Comparison of ENCODE assay signal across 7 mouse cellular contexts in the genomic region with DNA sequence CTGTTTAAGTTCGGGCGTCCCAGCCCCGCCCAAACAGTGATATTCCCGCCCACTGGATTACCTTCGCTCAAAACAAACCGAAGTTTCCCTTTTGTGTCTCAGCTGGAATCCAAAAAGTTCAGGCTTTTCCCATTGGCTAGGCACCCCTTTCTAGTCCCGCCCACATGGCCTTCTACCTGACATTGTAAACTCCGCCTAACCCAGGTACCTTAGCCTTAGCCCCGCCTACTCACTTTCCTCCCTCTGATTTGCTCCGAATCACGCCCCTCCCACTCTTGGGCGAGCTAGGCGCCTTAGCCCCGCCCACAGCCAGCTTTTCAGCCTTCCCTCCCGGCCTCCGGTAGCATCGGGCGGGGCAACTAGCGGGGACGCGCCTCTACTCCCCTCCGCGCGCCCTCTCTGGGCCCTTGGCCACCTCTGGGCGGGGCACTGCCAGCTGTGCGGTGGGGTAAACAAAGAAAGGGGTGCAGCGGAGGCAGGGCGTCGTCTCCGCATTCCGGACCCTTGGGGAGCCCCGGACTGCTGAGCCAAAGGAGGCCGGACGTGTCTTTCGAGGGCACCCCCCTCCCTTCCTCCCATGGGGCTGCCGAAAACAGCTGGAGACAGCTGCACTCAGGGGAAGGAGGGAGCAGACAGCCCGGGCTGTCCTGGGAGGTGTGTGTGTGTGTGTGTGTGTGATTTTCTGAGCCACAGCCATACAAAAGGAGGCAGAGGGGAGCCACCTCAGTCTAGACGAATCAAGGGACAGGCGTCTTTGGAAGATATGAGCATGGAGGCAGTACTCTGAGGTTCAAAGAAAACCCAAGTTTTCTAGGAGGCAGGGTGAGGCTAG. TPM values are rescaled to one million over a fixed set of nuclear protein-coding genes. Genes with fewer than 3 reads are reported as not detected.
A peak's percentile ranks its signal among the peaks of the same experiment; 100 is the strongest.
DNase-seq lines count a peak whose midpoint lies in the region; ATAC-seq and TF ChIP-seq lines count a peak whose summit lies in the region.

No protein-coding gene starts in this region.

- peak; percentile 98 for DNase-seq in NIH3T3 (ENCODE audit: low read depth)
- DNase-seq in c-Kit-positive CD71-positive TER-119-negative erythroid progenitor cells, embryonic 14.5 days (ENCODE audit: low read depth), result peak; percentile 86
- DNase-seq in forebrain, postnatal 0 days, result peak; percentile 51
- peak; percentile 79 for DNase-seq in limb, embryonic 10.5 days (ENCODE audit: low spot score)
- DNase-seq in midbrain, embryonic 11.5 days (ENCODE audit: low spot score, missing footprints), result peak; percentile 94
- DNase-seq in spleen, adult 18-20 months, result peak; percentile 82 to 85

- no peaks in the 10 kb centered on the region for H3K9me3 ChIP-seq in forebrain, postnatal 0 days (ENCODE audit: low read length)
- H3K9me3 ChIP-seq in hindbrain, embryonic 13.5 days, result no peaks in the 10 kb centered on the region
- no peaks in the 10 kb centered on the region for H3K9me3 ChIP-seq in limb, embryonic 10.5 days (replicated peaks)
- H3K9me3 ChIP-seq in midbrain, embryonic 11.5 days (ENCODE audit: control insufficient read depth, low read length), result no peaks in the 10 kb centered on the region

- peaks cover 6% of the 10 kb centered on the region; the same call in 1 of the 2 replicates for H3K4me1 ChIP-seq in forebrain, postnatal 0 days (ENCODE audit: insufficient read depth)
- H3K4me1 ChIP-seq in hindbrain, embryonic 13.5 days (replicated peaks), result peaks cover 59% of the 10 kb centered on the region
- peaks cover 62% of the 10 kb centered on the region for H3K4me1 ChIP-seq in limb, embryonic 10.5 days
- H3K4me1 ChIP-seq in midbrain, embryonic 11.5 days (ENCODE audit: control insufficient read depth, insufficient read depth, low read length), result peaks cover 37% of the 10 kb centered on the region

- H3K9ac ChIP-seq in forebrain, postnatal 0 days, result no peak overlapping the region
- H3K9ac ChIP-seq in hindbrain, embryonic 13.5 days, result peak overlapping the region; percentile 39; the same call in 1 of the 2 replicates
- H3K9ac ChIP-seq in midbrain, embryonic 11.5 days (ENCODE audit: low read length), result no peak overlapping the region

- peaks cover 3% of the 10 kb centered on the region; the same call in 1 of the 2 replicates for H3K36me3 ChIP-seq in forebrain, postnatal 0 days (ENCODE audit: insufficient read depth)
- no peaks in the 10 kb centered on the region for H3K36me3 ChIP-seq in hindbrain, embryonic 13.5 days
- H3K36me3 ChIP-seq in limb, embryonic 10.5 days, result 0 out of 2 replicates have a peak, but pooled peaks cover 2% of the 10 kb centered on the region
- H3K36me3 ChIP-seq in midbrain, embryonic 11.5 days (ENCODE audit: control insufficient read depth, insufficient read depth, low read length), result no peaks in the 10 kb centered on the region

- 3% methylated on average over 39 of the region's 39 CpGs for WGBS in forebrain, postnatal 0 days
- WGBS in hindbrain, embryonic 13.5 days, result under 1% methylated on average over 39 of the region's 39 CpGs
- under 1% methylated on average over 39 of the region's 39 CpGs for WGBS in limb, embryonic 10.5 days
- under 1% methylated on average over 39 of the region's 39 CpGs for WGBS in midbrain, embryonic 11.5 days

- H3K27ac ChIP-seq in forebrain, postnatal 0 days (ENCODE audit: low read depth, low read length), result no peak overlapping the region
- no peak overlapping the region for H3K27ac ChIP-seq in hindbrain, embryonic 13.5 days
- peak overlapping the region; percentile 61; the same call in 1 of the 2 replicates for H3K27ac ChIP-seq in limb, embryonic 10.5 days
- H3K27ac ChIP-seq in midbrain, embryonic 11.5 days (ENCODE audit: low read depth, low read length), result no peak overlapping the region

- TF ChIP-seq CTCF in forebrain, postnatal 0 days (IDR thresholded peaks at IDR 0.05; ENCODE audit: low read depth), result no peak

- H3K4me3 ChIP-seq in forebrain, postnatal 0 days (ENCODE audit: low read depth, low read length), result peak overlapping the region; percentile 29
- peak overlapping the region; percentile 35 for H3K4me3 ChIP-seq in hindbrain, embryonic 13.5 days
- H3K4me3 ChIP-seq in limb, embryonic 10.5 days, result peak overlapping the region; percentile 52
- peak overlapping the region; percentile 32 for H3K4me3 ChIP-seq in midbrain, embryonic 11.5 days (ENCODE audit: low read depth, low read length)

- ATAC-seq in forebrain, postnatal 0 days, result no peak; the same call in 1 of the 2 replicates
- ATAC-seq in hindbrain, embryonic 13.5 days (ENCODE audit: low FRiP score), result no peak
- ATAC-seq in midbrain, embryonic 11.5 days (ENCODE audit: low FRiP score), result peak; percentile 5; the same call in 1 of the 2 replicates

- H3K27me3 ChIP-seq in forebrain, postnatal 0 days (ENCODE audit: insufficient read depth, low read length), result peaks cover 76% of the 10 kb centered on the region
- peaks cover 99% of the 10 kb centered on the region for H3K27me3 ChIP-seq in hindbrain, embryonic 13.5 days
- peaks cover 99% of the 10 kb centered on the region for H3K27me3 ChIP-seq in limb, embryonic 10.5 days (ENCODE audit: low read depth, poor library complexity, severe bottlenecking)
- H3K27me3 ChIP-seq in midbrain, embryonic 11.5 days (ENCODE audit: control insufficient read depth, insufficient read depth, low read length), result peaks cover 97% of the 10 kb centered on the region

- H3K4me2 ChIP-seq in forebrain, postnatal 0 days (ENCODE audit: low read depth), result peak overlapping the region; percentile 50
- H3K4me2 ChIP-seq in hindbrain, embryonic 13.5 days, result peak overlapping the region; percentile 55
- H3K4me2 ChIP-seq in midbrain, embryonic 11.5 days, result peak overlapping the region; percentile 52

RNA-seq across cellular contexts. Expression of a gene that starts 6.6 kb away (rescaled TPM):
- total RNA-seq in forebrain, postnatal 0 days (2014; rRNA removed), result 13.4 and 26.7 TPM in 2 replicates
- 8.3 and 11.7 TPM in 2 replicates for polyA plus RNA-seq in forebrain, postnatal 0 days (2015; fragmentation: Nextera tagmentation; extraction: Ambion mirVana)
- 5.4 and 6.0 TPM in 2 replicates for polyA plus RNA-seq in hindbrain, embryonic 13.5 days (2015; fragmentation: Nextera tagmentation; extraction: Ambion mirVana)
- 6.7 and 10.6 TPM in 2 replicates for polyA plus RNA-seq in limb, embryonic 10.5 days (2016; fragmentation: Nextera tagmentation; extraction: Ambion mirVana)
- 2.9 and 5.8 TPM in 2 replicates for polyA plus RNA-seq in midbrain, embryonic 11.5 days (2014; fragmentation: Nextera tagmentation; extraction: Ambion mirVana)

RNA-seq across cellular contexts. Expression of a gene that starts 24.9 kb away (rescaled TPM):
- 30.2 and 35.6 TPM in 2 replicates for total RNA-seq in forebrain, postnatal 0 days (2014; rRNA removed)
- polyA plus RNA-seq in forebrain, postnatal 0 days (2015; fragmentation: Nextera tagmentation; extraction: Ambion mirVana), result 31.8 and 33.1 TPM in 2 replicates
- polyA plus RNA-seq in hindbrain, embryonic 13.5 days (2015; fragmentation: Nextera tagmentation; extraction: Ambion mirVana), result 61.8 and 62.5 TPM in 2 replicates
- polyA plus RNA-seq in limb, embryonic 10.5 days (2016; fragmentation: Nextera tagmentation; extraction: Ambion mirVana), result 46.1 and 61.2 TPM in 2 replicates
- 45.9 and 50.7 TPM in 2 replicates for polyA plus RNA-seq in midbrain, embryonic 11.5 days (2014; fragmentation: Nextera tagmentation; extraction: Ambion mirVana)

RNA-seq across cellular contexts. Expression of a gene that starts 26.3 kb away (rescaled TPM):
- not detected in 2 replicates for total RNA-seq in forebrain, postnatal 0 days (2014; rRNA removed)
- polyA plus RNA-seq in forebrain, postnatal 0 days (2015; fragmentation: Nextera tagmentation; extraction: Ambion mirVana), result not detected in 2 replicates
- not detected in 2 replicates for polyA plus RNA-seq in hindbrain, embryonic 13.5 days (2015; fragmentation: Nextera tagmentation; extraction: Ambion mirVana)
- polyA plus RNA-seq in limb, embryonic 10.5 days (2016; fragmentation: Nextera tagmentation; extraction: Ambion mirVana), result not detected in 2 replicates
- not detected in 2 replicates for polyA plus RNA-seq in midbrain, embryonic 11.5 days (2014; fragmentation: Nextera tagmentation; extraction: Ambion mirVana)
